Mouse (Mus musculus) heart, postnatal 0 days (tissue): ENCODE results near the gene Serping1. TPM values are rescaled to one million over a fixed set of nuclear protein-coding genes. Genes with fewer than 3 reads are reported as not detected.
"Not testable (repeated sequence)": the region's sequence is repeated elsewhere in the genome, so short reads cannot be mapped to it uniquely, and the experiment has no call there.

Experiments used
- ATAC-seq: fragments of 200-750 bp; cut with Nextera tagmentation; 2 replicates; pipeline ENCODE4 v1.8.0; 2017; ENCODE audit warnings: low read depth, moderate number of reproducible peaks, moderate library complexity; ENCODE audit not compliant: insufficient read depth
- DNase-seq: peaks from one replicate; pipeline ENCODE4 v3.0.0-alpha.2; 2016; ENCODE audit warnings: low spot score
- H3K27ac ChIP-seq: fragments of 300-500 bp; sonication (generic); 2 replicates; pipeline ENCODE4 v1.5.1; 2014; ENCODE audit warnings: low read depth, mild to moderate bottlenecking
- H3K27me3 ChIP-seq: fragments of 300-500 bp; sonication (generic); 2 replicates; pipeline ENCODE4 v1.6.1; 2014; ENCODE audit warnings: low read length, mixed read lengths; ENCODE audit not compliant: control insufficient read depth, insufficient read depth
- H3K36me3 ChIP-seq: fragments of 300-500 bp; sonication (generic); replicated peaks from 2 replicates; pipeline ENCODE4 v1.6.1; 2014; ENCODE audit warnings: low read length, mixed read lengths; ENCODE audit not compliant: control insufficient read depth, insufficient read depth
- H3K4me1 ChIP-seq: fragments of 300-500 bp; sonication (generic); 2 replicates; pipeline ENCODE4 v1.6.1; 2014; ENCODE audit warnings: antibody characterized with exemption; ENCODE audit not compliant: control insufficient read depth, insufficient read depth
- H3K4me2 ChIP-seq: fragments of 300-500 bp; sonication (generic); 2 replicates; pipeline ENCODE4 v1.6.1; 2014; ENCODE audit warnings: low read depth, mild to moderate bottlenecking, low read length, moderate library complexity
- H3K4me3 ChIP-seq: fragments of 300-500 bp; sonication (generic); 2 replicates; pipeline ENCODE4 v1.5.1; 2014; ENCODE audit warnings: low read depth, low read length
- H3K9ac ChIP-seq: fragments of 300-500 bp; sonication (generic); replicated peaks from 2 replicates; pipeline ENCODE4 v1.6.1; 2014; ENCODE audit warnings: low read depth, low read length, mixed read lengths
- H3K9me3 ChIP-seq: fragments of 300-500 bp; sonication (generic); replicated peaks from 2 replicates; pipeline ENCODE4 v1.6.1; 2016; ENCODE audit warnings: low read length; ENCODE audit not compliant: control insufficient read depth
- CTCF ChIP-seq: IDR thresholded peaks from 2 replicates; pipeline ENCODE4 v1.5.1; 2016; ENCODE audit warnings: antibody characterized with exemption, control low read depth, low read depth
- EP300 ChIP-seq: IDR thresholded peaks from 2 replicates; pipeline ENCODE4 v1.6.1; 2016; ENCODE audit warnings: antibody characterized with exemption, low read depth
- WGBS: fragments of 180-500 bp; shearing (Covaris S2); extraction: QIAGEN DNeasy Blood & Tissue Kit; methylation state at CpG from one replicate; pipeline ENCODE4 v1.1.7; 2014; 5-methylcytosine and 5-hydroxymethylcytosine counted together
- polyA plus RNA-seq: library from polyadenylated mRNA; unstranded; fragments of >200 nt; fragmentation: Nextera tagmentation; extraction: Ambion mirVana; gene quantifications from 2 replicates; pipeline ENCODE4 v1.2.1, GENCODE M21; 2015
- total RNA-seq: library from RNA; depleted of rRNA; stranded (reverse); fragments of >200 nt; gene quantifications from 2 replicates; pipeline ENCODE4 v1.2.3, GENCODE M21; 2014; ENCODE audit warnings: low replicate concordance

Gene Serping1
- total and polyA plus RNA-seq, 2 experiments from 2014 or later: 31.2 to 37.1 TPM

DNA sequence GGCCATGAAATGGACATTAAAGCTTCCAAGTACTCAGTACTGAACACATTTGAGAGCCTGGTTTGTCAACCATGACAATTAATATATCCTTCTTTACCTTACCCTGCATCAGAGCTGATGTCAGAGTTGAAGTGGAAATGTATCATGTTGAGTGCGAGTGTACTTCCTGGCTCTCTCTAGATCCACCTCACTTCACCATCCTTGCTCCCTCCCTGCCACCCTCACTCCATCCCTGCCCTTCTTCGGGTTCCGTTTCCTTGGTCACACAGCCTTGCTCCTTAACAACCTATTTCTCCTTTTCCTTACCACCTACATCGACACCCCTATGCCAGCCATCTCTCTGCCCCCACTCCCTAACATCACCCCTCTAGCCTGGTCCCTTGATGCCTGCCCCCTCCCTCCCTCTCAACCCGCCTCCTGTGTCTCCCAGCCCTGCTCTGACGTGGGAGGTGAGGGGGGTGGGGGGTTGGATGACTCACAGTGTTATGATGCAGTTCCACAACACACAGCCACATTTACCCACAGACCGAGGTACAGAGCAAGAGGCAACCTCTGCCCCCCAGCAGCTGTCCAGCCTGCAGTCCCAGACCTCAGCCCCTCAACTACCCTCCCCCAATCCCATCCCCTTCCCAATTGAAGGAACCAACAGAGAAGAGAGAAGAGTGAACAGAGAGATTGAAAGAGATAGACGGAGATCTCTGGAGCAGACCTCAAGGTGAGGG lies 41.5 kb downstream of the Serping1 start, which contains the start of gene Ypel4:
TSS of gene Ypel4 (plus strand) at position 480 of the 722 bp plus-strand sequence.
- peaks cover 26% of the 10 kb centered on the region for H3K4me1 ChIP-seq
- no peak for DNase-seq

GRCm38 (mm10) chr2:84732394-84732793 lies 42.9 kb downstream of the Serping1 start:
- no peak for TF ChIP-seq EP300
- no peak for TF ChIP-seq CTCF
- Histone ChIP-seq H3K4me2 (no peak overlapping the region), H3K9ac (no peak overlapping the region), H3K4me1 (peaks cover 12% of the 10 kb centered on the region), H3K27me3 (peaks cover 23% of the 10 kb centered on the region), H3K9me3 (no peaks in the 10 kb centered on the region), H3K27ac (no peak overlapping the region), H3K36me3 (no peaks in the 10 kb centered on the region), H3K4me3 (no peak overlapping the region)
- DNase-seq (no peak), ATAC-seq (no peak)
- 74% methylated on average over 1 of the region's 1 CpGs for WGBS

More for the DNA sequence above, 41.5 kb downstream of the Serping1 start, which contains the start of gene Ypel4:
- Histone ChIP-seq H3K27ac (no peak within 1 kb of the TSS), H3K9me3 (no peaks in the 10 kb centered on the region), H3K4me3 (peak within 1 kb of the TSS; percentile 36), H3K9ac (peak within 1 kb of the TSS; percentile 28), H3K4me2 (peak within 1 kb of the TSS; percentile 57), H3K36me3 (no peaks in the 10 kb centered on the region), H3K27me3 (peaks cover 23% of the 10 kb centered on the region)
- 6% methylated on average over 8 of the region's 8 CpGs for WGBS
- peak; percentile 57 for ATAC-seq
- no peak for TF ChIP-seq EP300
- TF ChIP-seq CTCF: no peak

DNA sequence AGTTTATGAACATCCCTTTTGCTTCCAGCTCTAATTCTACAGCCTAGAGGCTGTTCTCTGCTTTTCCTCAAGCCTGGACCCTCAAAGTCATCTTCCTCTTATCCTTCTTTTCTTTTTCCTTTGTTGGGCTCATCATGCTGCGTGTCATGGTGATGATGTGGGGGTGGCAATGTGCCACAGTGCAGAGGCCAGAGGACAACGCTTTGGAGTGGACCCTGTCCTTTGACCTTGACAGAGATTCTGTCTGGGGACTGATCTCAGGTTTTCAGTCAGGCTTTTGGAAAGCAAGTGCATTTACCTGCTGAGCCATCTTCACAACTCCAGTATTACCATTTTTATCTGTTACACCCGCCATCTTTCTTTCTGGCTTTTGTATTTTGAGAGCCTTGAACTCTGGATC lies 44.0 kb downstream of the Serping1 start:
- TF ChIP-seq CTCF (no peak), EP300 (no peak)
- Histone ChIP-seq H3K4me1 (peaks cover 6% of the 10 kb centered on the region), H3K4me3 (no peak overlapping the region), H3K9me3 (no peaks in the 10 kb centered on the region), H3K4me2 (no peak overlapping the region), H3K27me3 (peaks cover 16% of the 10 kb centered on the region), H3K9ac (no peak overlapping the region), H3K27ac (no peak overlapping the region), H3K36me3 (no peaks in the 10 kb centered on the region)
- ATAC-seq (no peak), DNase-seq (no peak)
- 69% methylated on average over 3 of the region's 3 CpGs for whole genome bisulfite sequencing

DNA sequence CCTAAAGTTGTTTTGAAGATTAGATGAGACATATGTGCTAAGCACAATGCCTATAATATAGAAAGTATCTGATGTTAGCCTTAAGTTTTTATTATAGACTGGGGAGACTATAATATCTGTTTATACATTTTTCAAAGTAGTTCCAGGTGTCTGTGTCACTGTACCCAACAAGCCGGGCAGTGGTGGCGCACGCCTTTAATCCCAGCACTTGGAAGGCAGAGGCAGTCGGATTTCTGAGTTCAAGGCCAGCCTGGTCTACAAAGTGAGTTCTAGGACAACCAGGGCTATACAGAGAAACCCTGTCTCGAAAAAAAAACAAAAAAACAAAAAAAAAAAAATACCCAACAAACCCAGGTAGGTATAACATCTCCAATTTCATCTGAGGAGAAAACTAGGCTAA lies 47.1 kb downstream of the Serping1 start:
- not testable (repeated sequence) for H3K9ac ChIP-seq, ATAC-seq, H3K9me3 ChIP-seq, H3K27me3 ChIP-seq, DNase-seq, H3K27ac ChIP-seq, H3K4me3 ChIP-seq, H3K4me2 ChIP-seq
- peaks cover 10% of the 10 kb centered on the region for H3K4me1 ChIP-seq
- WGBS: 85% methylated on average over 5 of the region's 5 CpGs
- H3K36me3 ChIP-seq: peaks cover 22% of the 10 kb centered on the region

DNA sequence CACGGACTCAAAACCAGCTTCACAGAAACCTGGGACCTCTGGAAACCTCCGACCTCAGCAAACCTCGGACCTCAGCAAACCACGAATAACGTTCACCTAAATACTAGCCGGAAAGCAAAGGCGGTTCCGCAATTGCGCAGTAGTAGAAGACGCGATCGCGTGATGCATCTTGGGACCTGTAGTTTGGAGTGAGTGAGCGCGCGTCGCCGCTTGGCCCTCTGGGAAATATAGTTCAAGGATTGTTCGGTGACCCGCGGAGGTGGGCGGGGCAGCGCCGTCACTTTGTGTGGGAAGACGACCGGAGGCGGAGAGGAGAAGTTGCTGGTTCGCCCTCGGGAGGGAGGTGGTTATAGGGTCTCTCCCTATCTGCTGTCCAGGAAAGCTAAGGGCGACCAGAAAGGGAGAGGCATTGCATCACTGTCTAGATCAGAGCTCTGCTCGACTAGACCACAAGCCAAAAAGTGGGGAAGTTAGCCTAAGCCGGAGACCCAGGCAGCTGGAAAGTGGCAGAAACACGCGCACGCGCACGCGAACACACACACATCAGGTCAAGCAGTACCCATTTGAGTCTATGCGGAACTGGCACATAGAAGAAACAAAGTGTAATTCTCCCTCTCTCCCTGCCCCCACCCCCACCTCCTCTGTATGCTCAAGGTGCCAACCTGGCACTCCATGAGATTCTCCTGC lies 47.9 kb downstream of the Serping1 start, which contains the start of gene Clp1:
TSS of gene Clp1 (minus strand) at position 179 of the 687 bp plus-strand sequence.
- peak within 1 kb of the TSS; percentile 69 for H3K9ac ChIP-seq
- ATAC-seq: peak; percentile 98
- TF ChIP-seq EP300: no peak
- TF ChIP-seq CTCF: no peak
- H3K4me3 ChIP-seq: peak within 1 kb of the TSS; percentile 74
- H3K4me1 ChIP-seq: peaks cover 10% of the 10 kb centered on the region
- peak within 1 kb of the TSS; percentile 83 for H3K27ac ChIP-seq
- no peaks in the 10 kb centered on the region for H3K27me3 ChIP-seq
- peaks cover 23% of the 10 kb centered on the region for H3K36me3 ChIP-seq
- DNase-seq: peak; percentile 98
- under 1% methylated on average over 39 of the region's 39 CpGs for WGBS
- peak within 1 kb of the TSS; percentile 92 for H3K4me2 ChIP-seq
- H3K9me3 ChIP-seq: no peaks in the 10 kb centered on the region
